Mouse (Mus musculus): ENCODE measurements around the gene Kirrel3.
A peak's percentile ranks its signal among the peaks of the same experiment; 100 is the strongest.

Gene Kirrel3

GRCm38 (mm10) chr9:34754523-34755097 lies 268.9 kb downstream of the Kirrel3 start:
- no peak for DNase-seq

- DNase-seq: no peak
Measured at GRCm38 (mm10) chr9:34756055-34756454, 270.4 kb downstream of the Kirrel3 start.

- DNase-seq: no peak
Measured at GRCm38 (mm10) chr9:34758925-34759324, 273.2 kb downstream of the Kirrel3 start.

GRCm38 (mm10) chr9:34760521-34760920 lies 274.8 kb downstream of the Kirrel3 start:
- no peak for DNase-seq

GRCm38 (mm10) chr9:34766792-34767623 lies 281.3 kb downstream of the Kirrel3 start:
- no peak for DNase-seq

- DNase-seq: no peak
Measured at GRCm38 (mm10) chr9:34768961-34769360, 283.3 kb downstream of the Kirrel3 start.

GRCm38 (mm10) chr9:34770951-34771350 lies 285.3 kb downstream of the Kirrel3 start:
- DNase-seq: no peak

GRCm38 (mm10) chr9:34771401-34771800 lies 285.7 kb downstream of the Kirrel3 start:
- DNase-seq: no peak

GRCm38 (mm10) chr9:34772022-34772437 lies 286.3 kb downstream of the Kirrel3 start:
- no peak for DNase-seq

- DNase-seq: no peak
Measured at GRCm38 (mm10) chr9:34781356-34781755, 295.7 kb downstream of the Kirrel3 start.

GRCm38 (mm10) chr9:34787915-34788314 lies 302.2 kb downstream of the Kirrel3 start:
- no peak for DNase-seq

- DNase-seq: no peak
Measured at GRCm38 (mm10) chr9:34795226-34795625, 309.5 kb downstream of the Kirrel3 start.

- DNase-seq: no peak
Measured at GRCm38 (mm10) chr9:34797688-34798339, 312.1 kb downstream of the Kirrel3 start.

- DNase-seq: no peak
Measured at GRCm38 (mm10) chr9:34801662-34802061, 316.0 kb downstream of the Kirrel3 start.

- DNase-seq: peak; percentile 1
Measured at GRCm38 (mm10) chr9:34806854-34807253, 321.2 kb downstream of the Kirrel3 start.

GRCm38 (mm10) chr9:34809993-34810513 lies 324.4 kb downstream of the Kirrel3 start:
- no peak for DNase-seq

GRCm38 (mm10) chr9:34818325-34818976 lies 332.8 kb downstream of the Kirrel3 start:
- no peak for DNase-seq

GRCm38 (mm10) chr9:34824358-34825088 lies 338.8 kb downstream of the Kirrel3 start:
- DNase-seq: no peak

GRCm38 (mm10) chr9:34825089-34825400 lies 339.4 kb downstream of the Kirrel3 start:
- no peak for DNase-seq

GRCm38 (mm10) chr9:34825402-34826008 lies 339.8 kb downstream of the Kirrel3 start:
- no peak for DNase-seq

- DNase-seq: no peak
Measured at GRCm38 (mm10) chr9:34830696-34831095, 345.0 kb downstream of the Kirrel3 start.

GRCm38 (mm10) chr9:34836801-34837200 lies 351.1 kb downstream of the Kirrel3 start:
- DNase-seq: no peak
